9 mouse cellular contexts compared by ENCODE assay signal in genomic region chr10:76725682-76726285, GRCm38 (mm10). TPM values are rescaled to one million over a fixed set of nuclear protein-coding genes. Genes with fewer than 3 reads are reported as not detected.
DNase-seq lines count a peak whose midpoint lies in the region; ATAC-seq and TF ChIP-seq lines count a peak whose summit lies in the region.
"Had no signal": no experiment of that assay in that cellular context is flagged by ENCODE, and none has a peak within 500 bp of the region (broad histone marks: within the 10 kb centered on the region; RNA-seq: fewer than 3 reads in every experiment).

Gene Col6a1 (minus strand): TSS chr10:76726168.

- H3K9me3 ChIP-seq in forebrain, embryonic 14.5 days (replicated peaks; ENCODE audit: control insufficient read depth, low read length), result no peaks in the 10 kb centered on the region
- H3K9me3 ChIP-seq in forebrain, embryonic 13.5 days (replicated peaks), result no peaks in the 10 kb centered on the region
- no peaks in the 10 kb centered on the region for H3K9me3 ChIP-seq in intestine, embryonic 15.5 days
- H3K9me3 ChIP-seq in liver, embryonic 12.5 days (replicated peaks), result no peaks in the 10 kb centered on the region

- H3K4me2 ChIP-seq in forebrain, embryonic 14.5 days (ENCODE audit: low read length), result no peak within 1 kb of the TSS
- no peak within 1 kb of the TSS for H3K4me2 ChIP-seq in forebrain, embryonic 13.5 days
- peak within 1 kb of the TSS; percentile 68 for H3K4me2 ChIP-seq in intestine, embryonic 15.5 days (replicated peaks)
- peak within 1 kb of the TSS; percentile 0; the same call in 1 of the 2 replicates for H3K4me2 ChIP-seq in liver, embryonic 12.5 days

- no peaks in the 10 kb centered on the region for H3K27me3 ChIP-seq in forebrain, embryonic 14.5 days (replicated peaks; ENCODE audit: control insufficient read depth, insufficient read depth, low read length)
- no peaks in the 10 kb centered on the region for H3K27me3 ChIP-seq in forebrain, embryonic 13.5 days
- no peaks in the 10 kb centered on the region for H3K27me3 ChIP-seq in intestine, embryonic 15.5 days (replicated peaks)
- 0 out of 2 replicates have a peak, but pooled peaks cover 8% of the 10 kb centered on the region for H3K27me3 ChIP-seq in liver, embryonic 12.5 days (replicated peaks)

- no peak for ATAC-seq in forebrain, embryonic 14.5 days
- ATAC-seq in forebrain, embryonic 13.5 days, result no peak
- peak; percentile 78 for ATAC-seq in intestine, embryonic 15.5 days
- no peak for ATAC-seq in liver, embryonic 12.5 days

- 0 out of 2 replicates have a peak, but pooled peaks have one; percentile 17 for TF ChIP-seq POLR2A in olfactory bulb, adult 2 months (IDR thresholded peaks at IDR 0.05; ENCODE audit: insufficient read depth, low read depth, low read length)

- no peak within 1 kb of the TSS for H3K4me3 ChIP-seq in forebrain, embryonic 14.5 days (ENCODE audit: low read depth, low read length)
- no peak within 1 kb of the TSS for H3K4me3 ChIP-seq in forebrain, embryonic 13.5 days
- peak within 1 kb of the TSS; percentile 47 for H3K4me3 ChIP-seq in intestine, embryonic 15.5 days (replicated peaks)
- H3K4me3 ChIP-seq in liver, embryonic 12.5 days, result no peak within 1 kb of the TSS
- H3K4me3 ChIP-seq in olfactory bulb, adult 2 months (ENCODE audit: insufficient read depth, low read depth, low read length), result peak within 1 kb of the TSS; percentile 53

- TF ChIP-seq CTCF in olfactory bulb, adult 2 months (IDR thresholded peaks at IDR 0.05; ENCODE audit: insufficient read depth, low read depth, low read length), result no peak

- intact Hi-C loops in gastrocnemius, postnatal 36 days (cut with DNase I), result no loop called here

- no peaks in the 10 kb centered on the region for H3K36me3 ChIP-seq in forebrain, embryonic 14.5 days (ENCODE audit: control insufficient read depth, insufficient read depth, low read length)
- no peaks in the 10 kb centered on the region for H3K36me3 ChIP-seq in forebrain, embryonic 13.5 days (ENCODE audit: poor library complexity, severe bottlenecking)
- peaks cover 22% of the 10 kb centered on the region; the same call in 1 of the 2 replicates for H3K36me3 ChIP-seq in intestine, embryonic 15.5 days
- H3K36me3 ChIP-seq in liver, embryonic 12.5 days, result no peaks in the 10 kb centered on the region

- DNase-seq in forebrain, embryonic 14.5 days (ENCODE audit: low spot score), result peak; percentile 16
- peak; percentile 44 for DNase-seq in adrenal gland, postnatal 25 days
- DNase-seq in gastrocnemius, postnatal 36 days, result peak in 1 of 2 experiments; percentile 25
- no peak for DNase-seq in cerebellum, adult 9-11 months

- WGBS in forebrain, embryonic 14.5 days, result 31% methylated on average over 9 of the region's 9 CpGs
- 40% methylated on average over 9 of the region's 9 CpGs for WGBS in forebrain, embryonic 13.5 days
- 21% methylated on average over 9 of the region's 9 CpGs for WGBS in intestine, embryonic 15.5 days
- WGBS in liver, embryonic 12.5 days (ENCODE audit: insufficient replicate concordance), result 40% methylated on average over 9 of the region's 9 CpGs
- 32% methylated on average over 9 of the region's 9 CpGs for WGBS in olfactory bulb, adult 2 months

- H3K27ac ChIP-seq in forebrain, embryonic 14.5 days (ENCODE audit: low read depth, low read length), result no peak within 1 kb of the TSS
- no peak within 1 kb of the TSS for H3K27ac ChIP-seq in forebrain, embryonic 13.5 days
- H3K27ac ChIP-seq in intestine, embryonic 15.5 days, result peak within 1 kb of the TSS; percentile 79
- H3K27ac ChIP-seq in liver, embryonic 12.5 days, result no peak within 1 kb of the TSS
- no peak within 1 kb of the TSS; the same call in 1 of the 2 replicates for H3K27ac ChIP-seq in olfactory bulb, adult 2 months (ENCODE audit: insufficient read depth, low read depth, low read length)
- H3K27ac ChIP-seq: macrophage had no signal

- no peak within 1 kb of the TSS for H3K9ac ChIP-seq in forebrain, embryonic 14.5 days (ENCODE audit: low read length)
- H3K9ac ChIP-seq in forebrain, embryonic 13.5 days, result no peak within 1 kb of the TSS
- peak within 1 kb of the TSS; percentile 74 for H3K9ac ChIP-seq in intestine, embryonic 15.5 days
- H3K9ac ChIP-seq in liver, embryonic 12.5 days, result no peak within 1 kb of the TSS

- no peaks in the 10 kb centered on the region for H3K4me1 ChIP-seq in forebrain, embryonic 14.5 days (ENCODE audit: control insufficient read depth, insufficient read depth, low read length)
- 0 out of 2 replicates have a peak, but pooled peaks cover 3% of the 10 kb centered on the region for H3K4me1 ChIP-seq in forebrain, embryonic 13.5 days
- peaks cover 28% of the 10 kb centered on the region for H3K4me1 ChIP-seq in intestine, embryonic 15.5 days (replicated peaks)
- no peaks in the 10 kb centered on the region for H3K4me1 ChIP-seq in liver, embryonic 12.5 days
- peaks cover 50% of the 10 kb centered on the region for H3K4me1 ChIP-seq in olfactory bulb, adult 2 months (ENCODE audit: control insufficient read depth, insufficient read depth, low read length)

RNA-seq across cellular contexts. Expression of gene Col6a1, which starts in this region (rescaled TPM):
- 6.6 and 10.8 TPM in 2 replicates for polyA plus RNA-seq in forebrain, embryonic 14.5 days (2014; fragmentation: Nextera tagmentation; extraction: Ambion mirVana)
- 4.4 and 5.9 TPM in 2 replicates for polyA plus RNA-seq in forebrain, embryonic 13.5 days (2015; fragmentation: Nextera tagmentation; extraction: Ambion mirVana)
- total RNA-seq in adrenal gland, postnatal 25 days (2021), result 427 and 469 TPM in 2 replicates
- total RNA-seq in gastrocnemius, postnatal 36 days (2021), result 10 to 100 TPM; 65.2 to 82.0 TPM
- polyA plus RNA-seq in intestine, embryonic 15.5 days (2015; fragmentation: Nextera tagmentation; extraction: Ambion mirVana), result 317 and 323 TPM in 2 replicates
- 14.1 and 14.4 TPM in 2 replicates for polyA plus RNA-seq in liver, embryonic 12.5 days (2016; fragmentation: Nextera tagmentation; extraction: Ambion mirVana)
- not detected in 2 replicates for polyA plus RNA-seq in olfactory bulb, adult 2 months (2012; ENCODE audit: insufficient read depth, insufficient read length, low replicate concordance, missing spikeins)

Comparison
In these comparisons a context has a peak if more than half of its experiments do, and no peak if none do; other contexts are left out.
1. H3K4me2 ChIP-seq: peak in intestine, embryonic 15.5 days (single experiment) and liver, embryonic 12.5 days (single experiment); none in forebrain, embryonic 14.5 days (single experiment) and forebrain, embryonic 13.5 days (single experiment).
2. H3K4me3 ChIP-seq: peak in intestine, embryonic 15.5 days (single experiment) and olfactory bulb, adult 2 months (single experiment); none in forebrain, embryonic 14.5 days (single experiment), forebrain, embryonic 13.5 days (single experiment) and liver, embryonic 12.5 days (single experiment).